Mouse (Mus musculus): ENCODE measurements around the gene Pon2. TPM values are rescaled to one million over a fixed set of nuclear protein-coding genes. Genes with fewer than 3 reads are reported as not detected.
"Not testable (repeated sequence)": the region's sequence is repeated elsewhere in the genome, so short reads cannot be mapped to it uniquely, and the experiment has no call there.

The Pon2 gene
- polyA plus RNA-seq, 1 experiment from 2014 or later, result 35.0 TPM

DNA sequence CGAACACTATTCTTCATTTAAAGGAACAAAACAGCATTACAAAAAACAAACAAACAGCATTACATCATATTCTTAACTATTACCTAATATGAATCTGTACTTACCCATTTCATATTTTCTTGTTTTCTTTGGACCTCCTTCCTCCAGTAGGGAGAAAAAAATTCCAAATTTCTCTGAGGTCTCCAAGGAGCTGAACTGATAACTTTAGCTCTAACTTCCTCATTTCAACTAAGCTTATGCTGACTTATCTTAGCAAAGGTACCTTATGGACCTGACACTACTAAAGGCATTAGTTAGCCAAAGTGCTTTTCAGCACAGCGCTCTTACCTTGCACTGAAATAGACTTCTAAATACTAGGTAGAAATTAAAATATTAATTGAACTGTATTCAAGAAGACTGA lies 43.4 kb downstream of the Pon2 start:
- H3K27ac ChIP-seq, result no peak overlapping the region
- WGBS, result 94% methylated on average over 2 of the region's 2 CpGs
- no peak overlapping the region for H3K4me3 ChIP-seq (replicated peaks)
- H3K4me2 ChIP-seq, result peak overlapping the region; percentile 69; the same call in 1 of the 2 replicates
- H3K9me3 ChIP-seq (replicated peaks), result no peaks in the 10 kb centered on the region
- no peak for ATAC-seq (replicated peaks; ENCODE audit: low FRiP score)
- H3K27me3 ChIP-seq, result no peaks in the 10 kb centered on the region
- peaks cover 8% of the 10 kb centered on the region; the same call in 1 of the 2 replicates for H3K4me1 ChIP-seq
- H3K36me3 ChIP-seq, result no peaks in the 10 kb centered on the region
- no peak overlapping the region for H3K9ac ChIP-seq

DNA sequence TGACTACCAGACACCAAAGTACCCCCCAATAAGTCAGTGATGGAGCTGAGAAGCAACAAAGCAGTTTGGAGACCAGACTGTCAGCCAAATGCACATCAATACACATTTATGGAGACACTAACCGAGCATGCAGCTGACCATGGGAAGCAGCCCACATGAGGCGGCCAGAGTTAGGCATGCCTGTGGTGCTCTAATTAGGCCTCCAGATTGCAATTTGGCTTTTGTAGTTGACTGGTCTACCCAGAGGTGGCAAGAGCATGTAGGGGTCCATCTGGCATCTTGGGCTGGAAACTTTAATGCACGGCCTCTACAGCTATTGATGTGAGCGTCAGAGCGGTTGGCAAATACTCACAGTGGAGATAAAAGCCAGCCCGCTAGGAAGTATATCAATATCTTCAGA lies 52.3 kb downstream of the Pon2 start:
- no peak overlapping the region for H3K9ac ChIP-seq
- 90% methylated on average over 6 of the region's 6 CpGs for WGBS
- H3K4me3 ChIP-seq (replicated peaks), result no peak overlapping the region
- H3K27ac ChIP-seq, result no peak overlapping the region
- no peaks in the 10 kb centered on the region for H3K4me1 ChIP-seq
- H3K27me3 ChIP-seq, result no peaks in the 10 kb centered on the region
- no peak for ATAC-seq (replicated peaks; ENCODE audit: low FRiP score)
- no peak overlapping the region for H3K4me2 ChIP-seq
- no peaks in the 10 kb centered on the region for H3K36me3 ChIP-seq
- no peaks in the 10 kb centered on the region for H3K9me3 ChIP-seq (replicated peaks)

DNA sequence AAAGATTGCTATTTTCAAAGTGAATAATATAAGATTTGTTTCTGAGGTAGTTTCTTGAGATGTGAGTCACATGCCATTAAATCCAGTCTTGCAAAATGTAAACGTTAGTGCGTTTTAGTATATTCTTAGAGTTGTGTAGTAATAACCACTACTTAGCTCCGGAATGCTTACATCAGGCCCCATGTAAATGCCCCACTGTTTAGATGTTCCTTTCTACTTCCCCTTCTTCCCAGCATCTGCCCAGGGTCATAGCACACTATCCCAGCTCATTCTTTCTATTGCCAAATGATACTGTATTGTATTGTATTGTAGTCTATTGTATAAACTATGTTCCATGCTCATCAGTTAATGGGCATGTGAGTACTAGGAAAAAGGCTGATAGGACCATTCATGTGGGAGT lies 59.5 kb downstream of the Pon2 start:
- WGBS, result 95% methylated on average over 3 of the region's 3 CpGs
- no peaks in the 10 kb centered on the region for H3K9me3 ChIP-seq (replicated peaks)
- ATAC-seq (replicated peaks; ENCODE audit: low FRiP score), result no peak
- no peak overlapping the region for H3K4me3 ChIP-seq (replicated peaks)
- no peaks in the 10 kb centered on the region for H3K27me3 ChIP-seq
- no peak overlapping the region for H3K27ac ChIP-seq
- H3K4me1 ChIP-seq, result no peaks in the 10 kb centered on the region
- H3K9ac ChIP-seq, result no peak overlapping the region
- H3K4me2 ChIP-seq, result no peak overlapping the region
- no peaks in the 10 kb centered on the region for H3K36me3 ChIP-seq

DNA sequence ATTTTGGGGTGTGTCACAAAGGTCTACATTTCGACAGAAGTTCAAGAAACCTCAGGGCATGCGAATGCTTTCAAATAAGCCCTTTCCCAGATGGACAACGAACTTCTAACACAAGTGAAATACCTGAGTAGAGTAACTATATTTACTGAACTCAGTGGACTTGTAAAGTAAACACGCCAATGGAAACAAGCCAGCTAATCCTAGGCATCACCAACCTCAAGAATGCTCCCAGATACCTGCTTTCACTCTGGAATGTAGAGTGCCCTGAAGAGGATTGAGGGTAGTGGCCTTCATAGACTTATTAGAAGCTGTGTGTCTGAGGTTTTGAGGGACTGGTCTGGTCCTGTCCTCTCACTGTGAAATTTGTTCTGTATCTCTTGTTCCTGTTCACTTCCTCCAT lies 60.7 kb downstream of the Pon2 start:
- ATAC-seq (replicated peaks; ENCODE audit: low FRiP score), result no peak
- no peaks in the 10 kb centered on the region for H3K4me1 ChIP-seq
- no peak overlapping the region for H3K27ac ChIP-seq
- no peaks in the 10 kb centered on the region for H3K27me3 ChIP-seq
- no peak overlapping the region for H3K4me2 ChIP-seq
- H3K36me3 ChIP-seq, result no peaks in the 10 kb centered on the region
- H3K9ac ChIP-seq, result no peak overlapping the region
- H3K4me3 ChIP-seq (replicated peaks), result no peak overlapping the region
- 89% methylated on average over 4 of the region's 4 CpGs for WGBS
- H3K9me3 ChIP-seq (replicated peaks), result no peaks in the 10 kb centered on the region

DNA sequence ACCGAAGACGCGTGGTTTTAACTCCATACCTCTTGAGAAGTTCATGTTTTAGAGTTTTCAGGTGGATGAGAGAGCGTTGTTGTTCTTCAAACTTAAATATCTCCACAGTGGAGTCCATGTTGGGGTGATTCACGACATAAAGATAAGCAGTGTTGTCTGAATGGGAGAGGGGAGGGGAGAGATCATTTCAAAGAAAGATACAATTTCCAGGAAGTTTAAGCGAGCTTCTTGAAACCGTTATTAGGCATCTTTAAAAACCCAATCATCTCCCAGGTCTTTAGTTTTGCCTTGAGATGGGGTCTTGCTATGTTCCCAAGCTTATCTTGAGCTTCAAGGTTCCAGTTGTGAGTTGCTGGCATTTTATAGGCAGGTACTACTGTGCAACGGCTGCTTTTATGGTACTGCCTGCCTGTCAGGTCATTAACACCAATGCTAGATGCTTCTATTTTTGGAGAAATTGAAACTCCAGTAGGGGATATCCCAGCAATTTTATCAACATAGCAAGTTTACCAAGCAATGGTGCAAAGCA lies 61.3 kb downstream of the Pon2 start:
- H3K9ac ChIP-seq, result no peak overlapping the region
- H3K4me3 ChIP-seq (replicated peaks), result no peak overlapping the region
- H3K4me1 ChIP-seq, result no peaks in the 10 kb centered on the region
- 89% methylated on average over 8 of the region's 8 CpGs for WGBS
- H3K27me3 ChIP-seq, result no peaks in the 10 kb centered on the region
- no peaks in the 10 kb centered on the region for H3K9me3 ChIP-seq (replicated peaks)
- no peak overlapping the region for H3K27ac ChIP-seq
- no peak for ATAC-seq (replicated peaks; ENCODE audit: low FRiP score)
- no peaks in the 10 kb centered on the region for H3K36me3 ChIP-seq
- no peak overlapping the region for H3K4me2 ChIP-seq

DNA sequence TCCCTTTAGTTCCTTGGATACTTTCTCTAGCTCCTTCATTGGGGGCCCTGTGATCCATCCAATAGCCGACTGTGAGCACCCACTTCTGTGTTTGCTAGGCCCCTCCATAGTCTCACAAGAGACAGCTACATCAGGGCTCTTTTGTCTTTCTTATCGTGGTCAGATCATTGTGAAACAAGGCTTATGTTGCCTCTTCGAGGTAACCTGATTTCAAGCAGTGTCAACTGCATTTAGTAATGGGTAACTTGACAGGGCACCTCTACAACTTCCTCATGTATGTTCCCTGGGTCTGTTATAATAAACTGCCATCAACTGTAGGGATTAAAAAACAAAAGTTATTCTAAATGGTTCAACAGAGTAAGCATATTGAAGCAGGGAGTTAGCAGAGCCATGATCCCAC lies 63.7 kb downstream of the Pon2 start:
- ATAC-seq (replicated peaks; ENCODE audit: low FRiP score), result no peak
- Histone ChIP-seq H3K27ac (no peak overlapping the region), H3K27me3 (no peaks in the 10 kb centered on the region), H3K36me3 (no peaks in the 10 kb centered on the region), H3K9ac (no peak overlapping the region), H3K4me2 (no peak overlapping the region), H3K9me3 (replicated peaks) (no peaks in the 10 kb centered on the region), H3K4me1 (no peaks in the 10 kb centered on the region), H3K4me3 (replicated peaks) (no peak overlapping the region)
- WGBS, result 83% methylated on average over 3 of the region's 3 CpGs

DNA sequence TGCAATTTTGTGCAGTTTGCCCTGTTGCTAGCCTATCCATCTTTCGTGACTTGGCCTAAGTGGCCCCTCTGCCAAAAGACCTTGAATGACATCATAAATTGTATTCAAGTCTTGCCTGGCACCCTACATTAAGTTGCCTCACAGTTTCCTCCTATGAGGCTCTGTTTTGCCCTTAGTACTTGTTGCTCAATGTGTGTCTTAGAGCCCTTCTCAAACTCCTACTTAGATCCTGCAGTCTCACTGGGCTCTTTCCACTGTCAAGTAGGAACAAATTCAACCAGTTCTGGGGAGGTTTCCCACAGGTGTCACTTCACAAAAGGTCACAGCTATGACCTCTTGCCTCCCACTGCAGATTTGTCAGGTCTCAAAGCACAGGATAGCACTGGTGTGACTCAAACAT lies 64.4 kb downstream of the Pon2 start:
- no peak for ATAC-seq (replicated peaks; ENCODE audit: low FRiP score)
- no peaks in the 10 kb centered on the region for H3K4me1 ChIP-seq
- 79% methylated on average over 1 of the region's 1 CpGs for WGBS
- H3K36me3 ChIP-seq, result no peaks in the 10 kb centered on the region
- no peak overlapping the region for H3K9ac ChIP-seq
- no peak overlapping the region for H3K27ac ChIP-seq
- H3K4me3 ChIP-seq (replicated peaks), result no peak overlapping the region
- no peak overlapping the region for H3K4me2 ChIP-seq
- H3K9me3 ChIP-seq (replicated peaks), result no peaks in the 10 kb centered on the region
- no peaks in the 10 kb centered on the region for H3K27me3 ChIP-seq

DNA sequence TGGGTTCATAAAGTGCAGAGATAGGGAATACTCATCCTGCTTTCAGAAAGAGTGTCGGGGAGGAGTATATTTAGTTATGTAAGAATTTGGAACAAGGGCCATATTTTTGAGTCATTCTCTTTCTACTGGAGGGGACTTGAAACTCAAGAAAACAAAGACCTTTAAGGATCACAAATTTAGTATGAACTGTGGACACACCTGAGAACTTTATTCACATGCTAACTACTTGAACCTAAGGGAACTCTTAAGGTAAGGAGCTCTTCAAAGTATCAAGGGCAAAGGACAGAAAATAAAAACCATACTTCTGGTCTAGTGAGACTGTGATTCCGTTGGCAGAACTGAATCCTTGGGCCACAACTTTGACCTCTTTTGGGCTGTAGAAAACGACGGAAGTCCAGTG lies 66.2 kb downstream of the Pon2 start:
- H3K4me3 ChIP-seq (replicated peaks), result no peak overlapping the region
- no peaks in the 10 kb centered on the region for H3K4me1 ChIP-seq
- H3K27ac ChIP-seq, result no peak overlapping the region
- H3K9me3 ChIP-seq (replicated peaks), result no peaks in the 10 kb centered on the region
- WGBS, result 90% methylated on average over 4 of the region's 4 CpGs
- H3K4me2 ChIP-seq, result no peak overlapping the region
- no peaks in the 10 kb centered on the region for H3K36me3 ChIP-seq
- no peak overlapping the region for H3K9ac ChIP-seq
- no peaks in the 10 kb centered on the region for H3K27me3 ChIP-seq
- ATAC-seq (replicated peaks; ENCODE audit: low FRiP score), result no peak

DNA sequence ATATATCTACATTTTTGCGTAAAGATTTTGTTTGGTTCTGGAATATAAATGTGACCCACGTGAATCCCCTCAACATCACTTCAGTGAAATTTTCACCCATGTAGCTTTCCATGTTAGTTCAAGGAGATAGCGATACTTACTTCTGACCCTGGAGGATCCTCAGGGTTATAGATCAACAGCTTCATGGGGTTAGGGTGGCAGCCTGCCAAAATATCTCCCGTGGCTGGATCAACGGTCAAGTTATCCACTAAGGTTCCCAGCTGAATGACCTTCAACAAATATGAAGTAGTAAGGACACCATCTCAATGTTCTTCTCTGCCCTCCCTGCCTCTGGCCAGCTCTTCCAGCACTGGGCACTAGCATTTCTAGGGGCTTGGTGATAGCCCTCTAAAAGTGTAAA lies 68.0 kb downstream of the Pon2 start:
- ATAC-seq (replicated peaks; ENCODE audit: low FRiP score), result no peak
- H3K4me1 ChIP-seq, result no peaks in the 10 kb centered on the region
- H3K27me3 ChIP-seq, result no peaks in the 10 kb centered on the region
- no peak overlapping the region for H3K9ac ChIP-seq
- no peak overlapping the region for H3K4me3 ChIP-seq (replicated peaks)
- no peak overlapping the region for H3K4me2 ChIP-seq
- no peak overlapping the region for H3K27ac ChIP-seq
- WGBS, result 81% methylated on average over 5 of the region's 5 CpGs
- H3K9me3 ChIP-seq (replicated peaks), result no peaks in the 10 kb centered on the region
- H3K36me3 ChIP-seq, result no peaks in the 10 kb centered on the region

DNA sequence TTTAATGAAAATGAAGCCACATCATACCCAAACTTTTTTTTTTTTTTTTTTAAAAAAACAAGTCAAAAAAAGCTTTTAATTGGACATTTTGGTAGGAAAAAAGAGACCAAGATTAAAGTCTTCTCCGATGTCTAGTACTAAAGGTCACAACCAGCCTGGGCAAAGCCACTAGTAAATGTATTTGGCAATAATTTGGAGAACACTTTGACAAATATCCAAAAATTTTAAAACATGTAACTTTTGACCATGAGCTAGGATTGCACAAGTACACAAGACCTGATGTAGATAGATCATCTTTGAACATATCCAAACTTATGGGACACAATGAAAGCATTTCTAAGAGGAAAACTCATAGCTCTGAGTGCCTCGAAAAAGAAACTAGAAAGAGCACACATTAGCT lies 74.7 kb downstream of the Pon2 start:
- not testable (repeated sequence) for H3K9me3 ChIP-seq (replicated peaks); H3K9ac ChIP-seq; H3K27me3 ChIP-seq; ATAC-seq (replicated peaks; ENCODE audit: low FRiP score); H3K4me2 ChIP-seq; H3K4me1 ChIP-seq; H3K36me3 ChIP-seq; H3K4me3 ChIP-seq (replicated peaks); H3K27ac ChIP-seq
- WGBS, result 84% methylated on average over 2 of the region's 2 CpGs

DNA sequence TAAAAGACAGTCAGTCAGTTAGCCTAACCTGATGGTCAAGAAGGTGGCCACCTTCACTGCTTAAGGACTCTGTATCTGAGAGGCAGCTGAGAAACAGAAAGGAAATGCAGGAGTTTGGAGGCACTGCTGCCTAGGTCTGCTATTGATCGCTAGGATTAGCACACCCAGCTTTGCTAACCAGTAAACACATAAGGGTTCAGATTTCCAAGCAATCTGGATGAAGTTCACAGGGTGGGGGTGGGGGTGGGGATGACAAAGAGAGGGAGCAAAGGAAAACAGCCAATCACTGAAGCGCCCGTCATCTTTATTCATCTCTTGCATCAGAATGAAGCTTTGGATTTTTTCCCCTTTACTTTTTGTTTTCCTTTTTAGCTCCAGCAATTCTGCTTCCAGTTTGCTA lies 76.2 kb downstream of the Pon2 start:
- H3K4me2 ChIP-seq, result no peak overlapping the region
- no peak for ATAC-seq (replicated peaks; ENCODE audit: low FRiP score)
- H3K4me3 ChIP-seq (replicated peaks), result no peak overlapping the region
- 81% methylated on average over 3 of the region's 3 CpGs for WGBS
- H3K9me3 ChIP-seq (replicated peaks), result no peaks in the 10 kb centered on the region
- no peak overlapping the region for H3K9ac ChIP-seq
- H3K27ac ChIP-seq, result no peak overlapping the region
- no peaks in the 10 kb centered on the region for H3K36me3 ChIP-seq
- no peaks in the 10 kb centered on the region for H3K4me1 ChIP-seq
- no peaks in the 10 kb centered on the region for H3K27me3 ChIP-seq

DNA sequence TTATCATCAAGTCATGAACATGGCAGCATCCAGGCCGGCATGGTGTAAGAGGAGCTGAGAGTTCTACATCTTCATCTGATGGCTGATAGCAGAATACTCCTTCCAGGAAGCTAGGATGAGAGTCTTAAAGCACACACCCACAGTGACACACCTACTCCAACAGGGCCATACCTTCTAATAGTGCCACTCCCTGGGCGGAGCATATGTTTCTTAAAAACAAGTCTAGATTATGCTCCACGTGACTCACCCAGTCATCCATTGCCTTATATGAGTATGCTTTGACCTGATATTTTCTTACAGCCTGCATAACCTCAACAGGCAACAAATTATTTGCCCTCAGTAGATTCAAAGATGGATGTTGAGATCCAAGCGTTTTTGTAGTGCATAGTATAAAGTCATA lies 80.1 kb downstream of the Pon2 start:
- ATAC-seq (replicated peaks; ENCODE audit: low FRiP score), result no peak
- Histone ChIP-seq H3K4me1 (no peaks in the 10 kb centered on the region), H3K9me3 (replicated peaks) (no peaks in the 10 kb centered on the region), H3K36me3 (no peaks in the 10 kb centered on the region), H3K4me3 (replicated peaks) (no peak overlapping the region), H3K4me2 (no peak overlapping the region), H3K9ac (no peak overlapping the region), H3K27ac (no peak overlapping the region), H3K27me3 (no peaks in the 10 kb centered on the region)
- WGBS, result 91% methylated on average over 4 of the region's 4 CpGs

All from kidney, embryonic 15.5 days (tissue).